Mouse (Mus musculus) c-Kit-positive CD71-positive TER-119-positive erythroid progenitor cells, embryonic 14.5 days (primary cell): ENCODE results near the gene Gm26992.
A peak's percentile ranks its signal among the peaks of the same experiment; 100 is the strongest.
"Not testable (repeated sequence)": the region's sequence is repeated elsewhere in the genome, so short reads cannot be mapped to it uniquely, and the experiment has no call there.

Source experiments
- DNase-seq: peaks from one replicate; pipeline ENCODE4 v3.0.0-alpha.2; 2013; ENCODE audit warnings: low spot score

Gene Gm26992

DNA sequence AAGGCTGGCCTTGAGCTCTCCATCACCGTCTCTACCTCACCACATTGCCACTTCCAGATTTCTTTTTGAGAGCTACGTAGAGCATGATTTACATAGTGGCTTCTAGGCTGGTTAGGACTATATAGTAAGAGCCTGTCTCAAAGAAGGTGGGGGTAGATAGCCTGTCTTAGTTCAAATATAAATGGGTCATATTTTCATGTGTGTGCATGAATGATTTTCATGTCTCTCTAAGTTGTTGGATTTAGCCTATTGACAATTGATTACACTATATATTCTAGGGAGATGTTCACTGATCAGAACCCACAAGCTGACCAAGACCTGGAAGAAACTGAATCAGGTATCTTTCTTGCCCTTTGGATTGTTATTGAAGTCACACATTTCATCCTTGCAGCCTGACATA lies at the start of gene Gm26992:
TSS of gene Gm26992 (plus strand) at position 301 of the 400 bp plus-strand sequence.
- DNase-seq: no peak

- DNase-seq: no peak
Observed at GRCm38 (mm10) chrX:103374250-103374649, 47.6 kb upstream of the Gm26992 start.

DNA sequence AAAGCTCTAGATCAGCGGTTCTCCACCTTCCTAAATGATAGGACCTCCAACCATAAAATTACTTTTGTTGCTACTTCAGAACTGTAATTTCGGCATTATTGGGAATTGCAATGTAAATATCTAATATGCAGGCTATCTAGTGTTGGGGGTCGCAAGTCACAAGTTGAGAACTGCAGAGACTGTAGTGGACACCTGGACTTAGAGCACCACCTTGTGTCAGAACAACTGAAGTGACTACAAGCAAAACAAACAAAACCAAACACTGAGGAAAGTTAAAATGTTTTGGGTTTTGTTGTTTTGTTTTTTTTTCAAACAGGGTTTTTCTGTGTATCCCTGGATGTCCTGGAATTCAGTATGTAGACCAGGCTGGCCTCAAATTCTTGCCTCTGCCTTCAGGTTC lies 37.3 kb upstream of the Gm26992 start:
- no peak for DNase-seq

GRCm38 (mm10) chrX:103388131-103388530 lies 33.7 kb upstream of the Gm26992 start:
- no peak for DNase-seq

DNA sequence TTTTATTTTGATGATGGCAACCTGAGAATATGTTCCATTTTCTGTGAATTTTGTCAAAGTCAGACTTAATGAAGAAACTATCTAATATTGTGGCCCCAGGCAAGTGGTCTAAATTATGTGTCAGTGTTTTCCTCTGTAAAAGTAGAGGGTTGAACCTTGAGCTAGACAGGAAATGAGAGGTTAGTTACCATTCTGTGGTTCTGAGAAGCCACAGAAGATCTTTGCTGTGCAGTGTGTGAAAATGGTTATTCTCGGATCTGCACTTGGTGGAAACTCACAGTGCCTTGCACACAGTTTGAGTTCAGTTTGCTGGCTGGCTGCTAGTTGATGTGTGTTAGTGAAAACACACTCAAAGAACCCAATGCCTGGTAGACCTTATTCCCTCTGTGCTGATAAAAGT lies 28.0 kb upstream of the Gm26992 start:
- DNase-seq: no peak

GRCm38 (mm10) chrX:103405021-103405420 lies 16.8 kb upstream of the Gm26992 start:
- peak; percentile 5 for DNase-seq

DNA sequence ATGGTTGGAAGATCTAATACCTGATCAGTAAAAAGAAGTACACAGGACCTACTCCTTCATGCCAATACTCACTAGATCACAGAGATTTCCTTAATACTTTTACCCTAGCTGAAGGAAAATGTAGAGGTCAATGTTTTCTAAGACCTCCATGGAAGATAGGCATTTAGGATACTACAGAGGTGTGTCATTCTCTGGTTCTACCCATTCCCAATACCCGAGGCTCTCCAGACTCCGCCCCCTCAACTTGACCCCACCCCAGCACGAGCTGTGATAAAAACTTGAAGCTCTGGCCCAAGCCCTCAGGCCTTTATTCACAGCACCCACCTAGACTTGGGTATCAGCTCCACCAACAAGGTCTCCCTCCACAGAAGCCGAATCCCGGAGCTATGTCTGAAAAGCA lies 7.6 kb upstream of the Gm26992 start, which contains the start of gene Tsx:
TSS of gene Tsx (plus strand) at position 301 of the 400 bp plus-strand sequence.
- no peak for DNase-seq

GRCm38 (mm10) chrX:103427677-103428076 lies 5.9 kb downstream of the Gm26992 start:
- DNase-seq: no peak

GRCm38 (mm10) chrX:103432293-103432692 lies 10.5 kb downstream of the Gm26992 start:
- no peak for DNase-seq

DNA sequence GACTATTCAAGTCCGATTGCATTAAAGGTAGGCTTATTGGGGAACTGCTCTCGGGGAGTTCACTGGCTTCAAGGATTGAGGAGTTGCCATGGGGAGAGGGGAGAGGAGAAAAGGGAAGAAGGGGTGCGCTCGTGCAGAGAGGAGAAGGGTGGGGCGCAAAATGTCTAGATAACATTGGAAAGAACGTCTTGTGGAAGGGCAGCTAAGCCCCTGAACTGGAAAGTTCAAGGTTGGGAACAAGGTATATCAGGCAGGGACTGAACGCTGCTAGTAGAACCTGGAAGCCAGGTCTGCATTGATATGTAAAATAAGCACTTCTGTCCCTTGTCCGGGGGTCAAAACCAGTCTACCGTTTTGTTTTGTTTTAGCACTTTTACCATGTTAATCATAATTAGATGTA lies 16.2 kb downstream of the Gm26992 start:
- DNase-seq: no peak

- peak; percentile 55 for DNase-seq
Observed at GRCm38 (mm10) chrX:103440803-103441202, 19.0 kb downstream of the Gm26992 start.

DNA sequence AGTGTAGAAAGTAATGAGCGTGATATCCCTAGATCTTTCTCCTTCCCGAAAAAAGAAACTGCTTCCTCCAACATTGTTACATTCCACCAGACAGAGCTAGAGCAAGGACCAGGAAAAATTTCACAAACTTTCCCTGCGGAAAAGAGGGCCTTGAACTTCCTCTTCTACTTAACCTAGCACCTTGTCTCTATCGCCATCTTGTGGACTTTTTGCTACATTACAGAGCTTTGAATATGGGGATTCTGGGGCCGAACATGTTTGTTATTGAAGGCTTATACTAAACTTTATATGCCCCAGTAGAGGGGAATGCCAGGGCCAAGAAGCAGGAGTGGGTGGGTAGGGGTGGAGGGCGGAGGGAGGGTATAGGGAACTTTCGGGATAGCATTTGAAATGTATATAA lies 21.9 kb downstream of the Gm26992 start:
- peak; percentile 55 for DNase-seq

GRCm38 (mm10) chrX:103447539-103448169 lies 25.8 kb downstream of the Gm26992 start:
- DNase-seq: peak; percentile 49

- DNase-seq: not testable (repeated sequence)
Observed at GRCm38 (mm10) chrX:103448429-103448828, 26.6 kb downstream of the Gm26992 start.

- not testable (repeated sequence) for DNase-seq
Observed at GRCm38 (mm10) chrX:103448943-103449722, 27.3 kb downstream of the Gm26992 start.

- no peak for DNase-seq
Observed at GRCm38 (mm10) chrX:103452815-103453214, 31.0 kb downstream of the Gm26992 start.

DNA sequence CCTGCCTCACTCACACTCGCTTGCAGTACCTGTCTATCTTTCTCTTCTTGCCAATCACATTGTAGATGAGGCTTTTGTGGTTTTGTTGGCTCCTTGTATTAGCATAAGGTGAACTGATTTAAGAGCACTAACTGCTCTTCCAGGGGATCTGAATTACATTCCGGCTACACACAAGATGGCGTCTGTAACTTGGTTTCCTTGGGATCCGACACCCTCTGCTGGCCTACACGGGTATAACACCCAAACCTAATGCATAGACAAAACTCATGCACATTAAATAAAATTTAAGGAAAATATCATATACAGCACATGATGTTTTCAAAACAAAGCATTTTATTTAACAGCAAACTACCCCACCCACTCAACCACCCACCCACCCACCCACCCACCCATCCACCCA lies 38.2 kb downstream of the Gm26992 start:
- DNase-seq: no peak

- DNase-seq: no peak
Observed at GRCm38 (mm10) chrX:103468998-103469397, 47.2 kb downstream of the Gm26992 start.

GRCm38 (mm10) chrX:103472346-103472745 lies 50.5 kb downstream of the Gm26992 start:
- no peak for DNase-seq

DNA sequence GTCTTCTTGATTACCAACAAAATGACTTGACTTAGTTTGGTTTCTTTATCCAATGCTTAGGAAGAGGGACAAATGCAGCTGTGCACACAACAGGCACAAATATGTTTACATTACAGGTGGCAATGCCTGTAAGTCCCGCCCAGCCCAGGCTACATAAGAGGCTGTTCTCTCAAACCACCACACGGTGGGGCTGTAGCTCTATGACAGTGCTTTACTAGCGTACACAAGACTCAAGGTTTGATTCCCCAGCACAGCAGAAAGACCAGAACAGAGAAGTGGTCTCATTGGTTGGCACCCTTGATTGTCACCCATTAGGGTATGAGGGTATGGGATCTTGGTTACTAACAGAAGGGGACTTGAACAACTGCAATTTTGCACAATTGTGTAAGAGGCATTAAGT lies 55.7 kb downstream of the Gm26992 start:
- DNase-seq: peak; percentile 74

GRCm38 (mm10) chrX:103481243-103482096 lies 59.7 kb downstream of the Gm26992 start:
- peak; percentile 55 for DNase-seq

- DNase-seq: no peak
Observed at GRCm38 (mm10) chrX:103482097-103482451, 60.3 kb downstream of the Gm26992 start.

GRCm38 (mm10) chrX:103483047-103483446 lies 61.2 kb downstream of the Gm26992 start:
- DNase-seq: peak; percentile 44
